Mouse (Mus musculus) gastrocnemius, postnatal 14 days (tissue): ENCODE data around the gene Fxyd1. TPM values are rescaled to one million over a fixed set of nuclear protein-coding genes. Genes with fewer than 3 reads are reported as not detected.

Experiments
- DNase-seq: peaks from one replicate; pipeline ENCODE4 v3.0.0; 2021; ENCODE audit warnings: mixed read lengths
- intact Hi-C: fragments of 180-260 bp; cut with DNase I; formaldehyde crosslinking; loops from one replicate; pipeline ENCODE4 v1.15.1; 2025; ENCODE audit warnings: low total_unique reads
- microRNA-seq, 2 experiments: library from miRNA; unstranded; fragments of <30 nt; microRNA quantifications; one replicate each; pipeline ENCODE4 v1.2.0; 2021
- total RNA-seq, 2 experiments: library from RNA; stranded (reverse); gene quantifications; 2 replicates each; pipeline ENCODE4 v1.2.3; 2021

Fxyd1 gene
- total RNA-seq, 2 experiments from 2014 or later: 1,292 to 1,295 TPM

DNA sequence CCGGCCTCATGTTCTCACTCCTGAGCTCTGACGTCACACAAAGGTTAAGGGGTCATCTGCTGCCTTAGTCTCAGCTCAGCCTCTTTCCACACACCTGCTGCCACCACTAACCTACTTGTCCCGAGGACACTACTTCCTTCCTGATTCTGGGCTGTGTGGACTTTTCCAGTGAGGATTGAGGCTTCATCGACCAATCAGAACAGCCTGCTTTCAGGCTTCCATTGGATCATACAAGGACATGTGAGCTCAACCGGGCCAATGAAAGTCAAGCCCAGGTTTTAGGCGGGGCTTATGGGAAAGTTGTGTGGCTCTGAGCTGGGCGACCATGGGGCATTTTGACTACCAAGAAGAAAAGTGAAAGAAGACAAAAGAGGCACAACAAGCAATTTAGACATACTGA, 20.1 kb downstream of the Fxyd1 start:
- DNase-seq: no peak
- intact Hi-C loops: no loop called here

DNA sequence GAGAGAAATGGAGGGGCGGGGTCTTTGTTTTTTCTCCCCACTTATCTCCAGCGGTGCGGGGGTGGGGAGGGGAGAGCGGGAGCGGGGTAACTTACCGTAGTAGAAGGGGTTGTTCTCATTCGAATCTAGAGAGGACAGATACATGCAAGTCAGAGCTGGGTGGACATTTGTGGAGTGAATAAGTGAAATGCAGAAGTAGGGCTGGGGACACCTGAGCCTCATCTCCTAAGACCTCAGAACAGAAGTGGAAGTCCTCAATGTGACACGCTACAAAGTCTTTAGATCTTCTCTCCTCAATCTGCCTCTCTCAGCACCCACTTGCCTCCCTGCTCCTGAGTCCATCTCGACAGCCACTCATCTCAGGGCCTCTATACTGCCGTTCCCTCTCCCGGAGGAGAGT, 21.7 kb downstream of the Fxyd1 start:
- intact Hi-C loops: no loop called here
- no peak for DNase-seq

DNA sequence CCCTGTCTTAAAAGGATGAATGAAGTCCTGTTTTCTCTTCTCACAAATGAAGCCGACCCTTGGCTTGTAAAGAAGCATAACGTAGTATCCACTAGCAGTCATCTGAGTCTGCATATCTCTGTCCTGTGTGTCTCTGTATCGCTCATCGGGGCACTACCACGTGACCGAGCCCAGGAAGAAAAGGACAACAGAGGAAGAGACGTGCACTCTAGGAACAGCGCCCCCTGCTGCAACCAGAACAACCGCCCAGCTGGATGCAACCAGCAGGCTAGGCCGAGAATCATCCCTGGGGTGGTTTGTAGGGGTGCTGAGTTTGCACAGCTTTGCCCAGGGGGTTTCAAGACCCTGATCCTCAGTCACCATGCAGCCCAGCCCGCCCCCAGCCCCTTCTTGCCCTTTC, 22.2 kb downstream of the Fxyd1 start:
- intact Hi-C loops: no loop called here
- DNase-seq: no peak

DNA sequence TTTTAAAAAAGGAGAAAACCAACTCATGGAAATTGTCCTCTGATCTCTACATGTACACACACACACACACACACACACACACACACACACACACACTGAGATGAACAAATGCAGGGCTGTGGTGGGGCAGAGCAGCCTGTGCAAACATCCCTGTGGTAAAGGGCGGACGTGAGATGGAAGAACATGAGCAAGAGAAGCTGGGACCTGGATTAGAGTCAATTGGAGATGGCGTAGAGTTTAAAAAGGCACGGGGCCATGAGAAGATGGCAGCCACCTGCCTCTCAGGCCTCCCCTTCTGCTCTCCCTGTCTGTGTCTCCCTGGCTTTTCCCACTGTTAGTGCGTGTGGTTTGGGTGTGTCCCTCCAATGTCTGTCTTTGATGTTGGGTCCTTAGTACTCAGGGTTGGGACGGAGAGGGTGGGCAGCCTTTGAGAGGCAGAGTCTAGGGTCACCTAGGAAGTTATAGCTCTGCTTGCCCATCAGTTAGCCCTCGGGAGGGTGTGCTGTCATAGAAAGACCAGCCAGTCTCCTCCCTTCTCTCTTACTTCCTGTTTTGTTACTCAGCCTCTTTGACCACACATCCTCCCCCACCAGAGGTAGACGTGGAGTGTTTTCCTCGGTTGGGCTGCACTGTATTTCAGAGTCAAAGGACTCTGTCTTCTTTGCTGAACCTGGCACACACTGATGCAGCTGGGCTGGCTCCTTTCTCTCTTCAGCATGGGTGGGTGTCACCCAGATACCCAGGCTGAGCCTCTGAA, 23.4 kb downstream of the Fxyd1 start:
- no peak for DNase-seq
- intact Hi-C loops: no loop called here

- DNase-seq: no peak
Measured at GRCm38 (mm10) chr7:31031731-31032130, 25.3 kb downstream of the Fxyd1 start.

GRCm38 (mm10) chr7:31030717-31031116, 26.3 kb downstream of the Fxyd1 start:
- no peak for DNase-seq
- intact Hi-C loops: no loop called here

More at GRCm38 (mm10) chr7:31031731-31032130, 25.3 kb downstream of the Fxyd1 start:
- intact Hi-C loops: no loop called here

GRCm38 (mm10) chr7:31028609-31029008, 28.4 kb downstream of the Fxyd1 start:
- no peak for DNase-seq
- intact Hi-C loops: no loop called here

DNA sequence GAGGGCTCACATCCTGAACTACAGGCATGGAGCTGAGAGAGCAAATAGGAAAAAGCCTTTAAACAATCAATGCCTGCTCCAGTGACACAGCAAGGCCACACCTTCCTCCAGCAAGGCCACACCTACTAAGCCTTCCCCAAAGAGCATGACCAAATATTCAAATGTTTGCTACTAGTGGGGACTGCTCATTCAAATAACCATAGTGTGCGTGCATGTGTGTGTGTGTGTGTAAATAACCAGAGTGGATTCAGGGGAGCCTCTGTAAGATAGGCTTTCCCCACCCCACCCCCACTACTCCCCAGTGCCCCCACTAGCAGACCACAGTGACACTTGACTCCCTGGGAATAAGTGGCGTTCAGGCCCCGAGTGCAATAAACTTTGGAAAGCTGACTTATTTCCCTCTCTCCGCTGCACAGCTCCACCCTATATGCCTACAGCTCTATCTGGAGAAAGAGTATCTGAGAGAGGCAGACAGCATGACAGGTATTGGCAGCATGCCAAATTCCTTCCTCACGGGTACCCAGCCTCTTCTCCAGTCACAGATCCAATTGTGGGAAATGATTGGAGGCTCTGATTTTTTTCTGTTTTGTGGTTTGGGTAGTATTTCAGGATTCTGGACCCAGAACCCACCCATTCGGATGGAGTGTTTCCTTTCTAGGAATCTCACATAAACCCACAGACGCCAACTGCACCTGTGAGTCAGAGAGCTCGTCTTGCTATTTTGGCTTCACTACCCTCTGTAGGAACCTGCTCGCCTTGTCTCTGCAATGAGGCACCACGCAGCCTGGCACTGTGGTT, 39.7 kb downstream of the Fxyd1 start:
- no peak for DNase-seq
- intact Hi-C loops: no loop called here

GRCm38 (mm10) chr7:31012971-31013370, 44.0 kb downstream of the Fxyd1 start:
- DNase-seq: no peak
- intact Hi-C loops: no loop called here

DNA sequence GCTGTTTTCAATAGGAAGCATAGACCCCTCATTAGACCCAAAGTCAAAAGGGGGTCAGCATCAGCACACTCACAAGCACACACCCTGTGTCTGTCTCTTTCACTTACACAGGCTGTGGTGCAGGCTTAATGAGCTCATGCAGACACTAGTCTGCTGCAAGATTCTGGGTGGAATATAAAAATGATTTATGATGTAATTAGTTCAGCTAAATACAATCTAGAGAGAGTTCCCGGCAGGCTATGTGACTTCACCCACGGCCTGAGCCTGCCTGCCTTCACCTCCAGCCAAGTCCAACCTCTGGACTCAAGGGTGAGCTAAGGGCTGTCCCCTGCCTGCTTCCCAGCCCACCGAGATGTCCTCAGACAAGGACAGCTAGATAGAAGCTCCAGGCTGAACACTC, 48.1 kb downstream of the Fxyd1 start:
- intact Hi-C loops: no loop called here
- peak; percentile 35 for DNase-seq

DNA sequence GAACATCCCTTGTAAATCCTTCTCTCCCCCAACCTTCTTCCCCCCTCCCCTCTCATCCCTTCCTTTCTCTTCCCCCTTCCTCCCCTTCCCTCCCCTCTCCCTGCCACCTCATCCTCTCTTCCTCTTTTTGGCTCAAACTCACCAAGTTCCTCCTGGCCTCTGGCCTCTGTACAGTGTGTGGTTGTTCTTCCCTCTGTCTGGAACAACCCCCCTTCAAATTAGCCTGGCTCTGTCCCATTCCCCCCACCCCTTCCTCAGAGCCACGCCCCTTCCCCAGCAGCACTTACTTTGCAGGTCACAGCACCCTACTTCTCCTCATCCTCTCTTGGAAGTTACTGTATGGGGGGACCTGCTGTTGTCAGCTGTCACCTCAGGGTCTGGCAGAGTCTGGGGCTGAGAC, 48.8 kb downstream of the Fxyd1 start:
- DNase-seq: no peak
- intact Hi-C loops: no loop called here

DNA sequence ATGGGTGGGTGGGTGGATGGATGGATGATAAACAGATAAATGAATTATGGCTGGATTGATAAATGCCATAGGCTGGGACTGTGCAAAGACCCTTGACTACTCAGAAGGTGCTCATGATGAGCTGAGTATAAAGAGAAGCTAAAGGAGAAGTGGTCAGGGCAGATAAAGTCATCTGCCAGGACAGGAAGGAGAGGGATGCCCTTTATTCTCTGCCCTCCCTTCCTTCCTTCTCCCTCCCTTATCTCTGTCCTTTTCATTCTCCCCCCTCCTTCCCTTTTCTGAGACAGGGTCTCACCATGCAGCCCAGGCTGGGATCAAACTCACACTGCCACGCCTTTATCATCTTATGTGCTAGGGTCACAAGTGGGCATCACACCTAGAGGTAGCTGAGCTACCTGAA, 49.2 kb downstream of the Fxyd1 start:
- intact Hi-C loops: no loop called here
- no peak for DNase-seq

DNA sequence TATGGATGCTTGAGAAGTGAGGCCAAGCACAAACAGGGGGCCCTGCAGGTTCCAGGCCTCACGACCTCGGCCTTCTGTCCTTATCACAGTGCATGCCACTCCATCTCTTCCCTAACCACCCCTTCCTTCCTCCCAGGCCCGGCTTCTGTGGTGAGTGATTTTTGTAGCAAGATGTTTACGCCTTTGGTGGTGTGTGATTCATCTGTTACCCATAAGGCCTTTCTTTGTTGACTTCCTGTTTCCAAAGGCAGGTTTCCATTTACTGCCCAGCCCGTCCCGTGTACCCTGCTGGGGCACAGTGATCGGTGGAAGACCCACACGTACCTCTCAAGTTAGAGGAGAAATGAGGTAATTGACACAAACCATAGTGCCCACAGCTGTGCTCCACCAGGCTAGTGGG, 54.3 kb downstream of the Fxyd1 start:
- DNase-seq: no peak
- intact Hi-C loops: no loop called here

Small RNA genes lying within 50 kb of the gene (microRNA-seq; reads per million reads assigned to microRNA genes)
- 0 reads per million in 2 experiments for gene Mir7050

Other genes starting within 250 kb of the Fxyd1 start
- gene Ffar2, start 233.4 kb downstream of the Fxyd1 start, total RNA-seq: under 1 TPM in 1 of 2 experiments, not detected in 1; 0.16 TPM
- not detected for gene Ffar3, start 201.0 kb downstream of the Fxyd1 start, total RNA-seq
- gene Ffar1, start 195.6 kb downstream of the Fxyd1 start, total RNA-seq: not detected
- under 1 TPM in 1 of 2 experiments, not detected in 1; 0.29 TPM for gene Cd22, start 176.9 kb downstream of the Fxyd1 start, total RNA-seq
- 1 to 10 TPM; 3.5 to 9.6 TPM for gene Mag, start 142.3 kb downstream of the Fxyd1 start, total RNA-seq
- gene Hamp2, start 132.5 kb downstream of the Fxyd1 start, total RNA-seq: not detected
- gene Hamp, start 113.2 kb downstream of the Fxyd1 start, total RNA-seq: not detected
- 10 to 100 TPM; 68.9 to 70.5 TPM for gene Usf2, start 100.4 kb downstream of the Fxyd1 start, total RNA-seq
- under 1 TPM; 0.35 to 0.47 TPM for gene Lsr, start 83.7 kb downstream of the Fxyd1 start, total RNA-seq
- under 1 TPM in 1 of 2 experiments, not detected in 1; 0.23 TPM for gene Fam187b, start 83.4 kb downstream of the Fxyd1 start, total RNA-seq
- 10 to 100 TPM; 12.6 to 14.3 TPM for gene Fxyd5, start 14.7 kb downstream of the Fxyd1 start, total RNA-seq
- gene Fxyd7, start 5.7 kb downstream of the Fxyd1 start, total RNA-seq: 1 to 10 TPM; 2.0 to 2.1 TPM
- gene Lgi4, start 2.1 kb upstream of the Fxyd1 start, total RNA-seq: 1 to 10 TPM; 6.2 to 8.7 TPM
- 1 to 10 TPM; 1.9 to 3.3 TPM for gene Fxyd3, start 19.5 kb upstream of the Fxyd1 start, total RNA-seq
- gene Hpn, start 58.1 kb upstream of the Fxyd1 start, total RNA-seq: 1 to 10 TPM; 7.6 to 9.6 TPM
- 100 to 1,000 TPM; 443 to 446 TPM for gene Scn1b, start 69.8 kb upstream of the Fxyd1 start, total RNA-seq
- gene Gramd1a, start 98.7 kb upstream of the Fxyd1 start, total RNA-seq: 10 to 100 TPM; 23.9 to 36.8 TPM
- not detected for gene Scgb2b2, start 233.3 kb upstream of the Fxyd1 start, total RNA-seq
- not detected for gene Scgb1b2, start 234.6 kb upstream of the Fxyd1 start, total RNA-seq